Mouse (Mus musculus) B cell, adult (primary cell): ENCODE data around the gene Tsc22d4. TPM values are rescaled to one million over a fixed set of nuclear protein-coding genes. Genes with fewer than 3 reads are reported as not detected.

Source experiments
- total RNA-seq: library from RNA; stranded (reverse); gene quantifications from 4 replicates; pipeline ENCODE4 v1.2.4, GENCODE M21; 2023; ENCODE audit not compliant: inconsistent age

Tsc22d4 gene
- 201 to 221 TPM (median 212 TPM) in 4 replicates for total RNA-seq

GRCm38 (mm10) chr5:137745214-137746171, at the start of gene Tsc22d4:
Gene Tsc22d4 (plus strand): TSS chr5:137745730.

GRCm38 (mm10) chr5:137741023-137741931, 4.3 kb upstream of the Tsc22d4 start, which contains the start of gene Nyap1:
Gene Nyap1 (minus strand): TSS chr5:137741607.

GRCm38 (mm10) chr5:137778635-137779034, 33.1 kb downstream of the Tsc22d4 start, which contains the start of gene Ppp1r35:
Gene Ppp1r35 (plus strand): TSS chr5:137778849.

GRCm38 (mm10) chr5:137787151-137787928, 41.8 kb downstream of the Tsc22d4 start, which contains the start of the genes Mepce and Zcwpw1:
Gene Mepce (minus strand): TSS chr5:137787655.
Gene Zcwpw1 (plus strand): TSS chr5:137787798.

Other genes with a start within 250 kb of the Tsc22d4 start
- 30.1 to 38.1 TPM (median 33.0 TPM) in 4 replicates for gene Pop7, start 243.2 kb upstream of the Tsc22d4 start, total RNA-seq
- gene Gigyf1, start 227.2 kb upstream of the Tsc22d4 start, total RNA-seq, result 114 to 121 TPM (median 115 TPM) in 4 replicates
- gene Epo, start 212.5 kb upstream of the Tsc22d4 start, total RNA-seq, result not detected in 4 replicates
- 346 to 423 TPM (median 404 TPM) in 4 replicates for gene Gnb2, start 212.2 kb upstream of the Tsc22d4 start, total RNA-seq
- not detected in 4 replicates for gene Actl6b, start 192.2 kb upstream of the Tsc22d4 start, total RNA-seq
- 0.29 to 1.5 TPM (median 0.71 TPM) in 4 replicates for gene Tfr2, start 175.9 kb upstream of the Tsc22d4 start, total RNA-seq
- 32.1 to 44.5 TPM (median 37.3 TPM) in 4 replicates for gene Mospd3, start 144.7 kb upstream of the Tsc22d4 start, total RNA-seq
- 1.1 to 2.3 TPM (median 1.5 TPM) in 4 replicates for gene Pcolce, start 131.9 kb upstream of the Tsc22d4 start, total RNA-seq
- 0.22 to 0.45 TPM (median 0.30 TPM) in 3 of 4 replicates, not detected in the other for gene Fbxo24, start 116.7 kb upstream of the Tsc22d4 start, total RNA-seq
- 206 to 213 TPM (median 209 TPM) in 4 replicates for gene Lrch4, start 116.6 kb upstream of the Tsc22d4 start, total RNA-seq
- 58.1 to 62.4 TPM (median 60.8 TPM) in 4 replicates for gene Gm20605, start 116.6 kb upstream of the Tsc22d4 start, total RNA-seq
- 84.0 to 92.8 TPM (median 85.8 TPM) in 4 replicates for gene Sap25, start 104.4 kb upstream of the Tsc22d4 start, total RNA-seq
- not detected in 4 replicates for gene Irs3, start 100.0 kb upstream of the Tsc22d4 start, total RNA-seq
- gene Agfg2, start 61.0 kb upstream of the Tsc22d4 start, total RNA-seq, result 17.4 to 20.9 TPM (median 18.1 TPM) in 4 replicates
- gene Nyap1, start 4.1 kb upstream of the Tsc22d4 start, total RNA-seq, result 0.21 to 0.48 TPM (median 0.42 TPM) in 4 replicates
- 19.3 to 26.7 TPM (median 22.2 TPM) in 4 replicates for gene Ppp1r35, start 33.1 kb downstream of the Tsc22d4 start, total RNA-seq
- gene Mepce, start 41.9 kb downstream of the Tsc22d4 start, total RNA-seq, result 82.8 to 102 TPM (median 90.4 TPM) in 4 replicates
- 19.2 to 24.6 TPM (median 22.6 TPM) in 4 replicates for gene Zcwpw1, start 42.1 kb downstream of the Tsc22d4 start, total RNA-seq
- gene Pilra, start 90.6 kb downstream of the Tsc22d4 start, total RNA-seq, result 1.3 to 3.1 TPM (median 1.7 TPM) in 4 replicates
- gene Pilrb1, start 112.4 kb downstream of the Tsc22d4 start, total RNA-seq, result 1.3 to 3.3 TPM (median 1.5 TPM) in 4 replicates
- gene Pilrb2, start 126.1 kb downstream of the Tsc22d4 start, total RNA-seq, result 1.1 to 2.5 TPM (median 1.6 TPM) in 3 of 4 replicates, not detected in the other
- gene Cyp3a13, start 175.9 kb downstream of the Tsc22d4 start, total RNA-seq, result not detected in 4 replicates
- not detected in 4 replicates for gene Gjc3, start 217.4 kb downstream of the Tsc22d4 start, total RNA-seq
- gene Azgp1, start 235.8 kb downstream of the Tsc22d4 start, total RNA-seq, result not detected in 4 replicates